Mouse (Mus musculus) left cerebral cortex, adult 18-20 months (tissue): ENCODE measurements around the gene Slc15a5. TPM values are rescaled to one million over a fixed set of nuclear protein-coding genes. Genes with fewer than 3 reads are reported as not detected.

ENCODE experiments used
- DNase-seq, 2 experiments: peaks; one replicate each; pipeline ENCODE4 v3.0.0; 2021 to 2022; ENCODE audit warnings: low spot score in 2 of 2, mixed read lengths in 1 of 2
- total RNA-seq, 2 experiments: library from RNA; stranded (reverse); gene quantifications; 2 replicates each; pipeline ENCODE4 v1.2.3; 2021

The Slc15a5 gene
- total RNA-seq, 2 experiments from 2014 or later: not detected

GRCm38 (mm10) chr6:138069921-138070320, 9.8 kb downstream of the Slc15a5 start:
- DNase-seq: peak in 1 of 2 experiments; percentile 28

GRCm38 (mm10) chr6:138055572-138055971, 24.1 kb downstream of the Slc15a5 start:
- DNase-seq: no peak

- no peak for DNase-seq
Observed at GRCm38 (mm10) chr6:138054956-138055355, 24.8 kb downstream of the Slc15a5 start.

GRCm38 (mm10) chr6:138054166-138054565, 25.6 kb downstream of the Slc15a5 start:
- no peak for DNase-seq

- DNase-seq: no peak
Observed at GRCm38 (mm10) chr6:138053686-138054085, 26.0 kb downstream of the Slc15a5 start.

GRCm38 (mm10) chr6:138045364-138045763, 34.4 kb downstream of the Slc15a5 start:
- DNase-seq: no peak

GRCm38 (mm10) chr6:138042891-138043290, 36.8 kb downstream of the Slc15a5 start:
- no peak for DNase-seq

- no peak for DNase-seq
Observed at GRCm38 (mm10) chr6:138041865-138042264, 37.9 kb downstream of the Slc15a5 start.

GRCm38 (mm10) chr6:138037587-138037986, 42.1 kb downstream of the Slc15a5 start:
- DNase-seq: no peak

GRCm38 (mm10) chr6:138036891-138037290, 42.8 kb downstream of the Slc15a5 start:
- no peak for DNase-seq

GRCm38 (mm10) chr6:138016898-138017297, 62.8 kb downstream of the Slc15a5 start:
- DNase-seq: no peak

GRCm38 (mm10) chr6:138014976-138015674, 64.6 kb downstream of the Slc15a5 start:
- peak in 1 of 2 experiments; percentile 17 for DNase-seq

GRCm38 (mm10) chr6:138011955-138012354, 67.8 kb downstream of the Slc15a5 start:
- no peak for DNase-seq

GRCm38 (mm10) chr6:138007705-138008104, 72.0 kb downstream of the Slc15a5 start:
- DNase-seq: no peak

- DNase-seq: no peak
Observed at GRCm38 (mm10) chr6:138006525-138007251, 73.0 kb downstream of the Slc15a5 start.

- no peak for DNase-seq
Observed at GRCm38 (mm10) chr6:137989853-137990252, 89.9 kb downstream of the Slc15a5 start.

- no peak for DNase-seq
Observed at GRCm38 (mm10) chr6:137985169-137985568, 94.5 kb downstream of the Slc15a5 start.

- DNase-seq: no peak
Observed at GRCm38 (mm10) chr6:137982195-137982737, 97.5 kb downstream of the Slc15a5 start.

GRCm38 (mm10) chr6:137980905-137981696, 98.6 kb downstream of the Slc15a5 start:
- DNase-seq: peak in 1 of 2 experiments; percentile 15

GRCm38 (mm10) chr6:137980413-137980812, 99.3 kb downstream of the Slc15a5 start:
- DNase-seq: no peak

GRCm38 (mm10) chr6:137979802-137980201, 99.9 kb downstream of the Slc15a5 start:
- DNase-seq: no peak
